Mouse (Mus musculus): ENCODE results near the gene Slc5a10. TPM values are rescaled to one million over a fixed set of nuclear protein-coding genes. Genes with fewer than 3 reads are reported as not detected.

Gene Slc5a10
- total RNA-seq, 2 experiments from 2014 or later = 0.23 to 5.6 TPM

DNA sequence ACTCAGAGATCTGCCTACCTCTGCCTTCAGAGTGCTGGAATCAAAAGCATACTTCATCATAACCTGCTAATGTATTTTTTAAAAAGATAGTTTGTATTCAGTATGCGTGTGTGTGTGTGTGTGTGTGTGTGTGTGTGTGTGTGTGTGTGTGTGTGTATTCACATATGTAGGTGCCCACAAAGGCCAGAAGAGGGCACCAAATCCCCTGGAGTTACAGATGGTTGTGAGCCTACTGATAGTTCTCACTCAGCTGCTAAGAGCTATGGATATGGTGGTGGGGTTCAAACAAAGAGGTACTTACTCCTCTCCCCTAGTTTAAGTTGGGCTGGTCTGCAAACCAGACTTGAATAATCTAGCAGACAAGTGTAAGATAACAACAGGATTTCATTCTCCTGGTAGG, 94.1 kb downstream of the Slc5a10 start:
- DNase-seq (ENCODE audit: low spot score in 2 of 2) = no peak

DNA sequence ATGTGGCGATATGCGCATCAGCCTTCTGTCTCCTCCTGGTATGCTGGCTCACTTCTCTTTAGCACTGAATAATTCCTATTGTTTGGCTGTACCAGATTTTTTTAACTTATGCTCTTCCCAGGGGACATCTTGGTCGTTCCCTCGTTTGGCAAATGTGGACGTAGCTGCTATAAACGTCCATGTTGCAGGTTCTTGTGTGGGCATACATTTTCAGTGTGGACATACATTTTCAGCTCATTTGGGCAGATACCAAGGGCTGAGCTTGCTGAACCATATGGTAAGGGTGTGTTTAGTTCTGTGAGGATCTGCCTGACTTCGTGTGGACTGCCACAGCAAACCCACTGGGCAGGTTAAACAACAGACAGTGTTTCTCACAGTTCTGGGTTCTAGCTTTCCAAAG, 95.5 kb downstream of the Slc5a10 start:
- DNase-seq (ENCODE audit: low spot score in 2 of 2) = no peak

Other genes starting within 250 kb of the Slc5a10 start
- 10 to 100 TPM; 65.8 to 68.6 TPM for gene Mfap4, start 235.4 kb downstream of the Slc5a10 start, total RNA-seq (2021)
- gene Mapk7, start 226.4 kb downstream of the Slc5a10 start, total RNA-seq (2021) = 10 to 100 TPM; 25.9 to 28.1 TPM
- 10 to 100 TPM; 21.3 to 25.4 TPM for gene B9d1, start 215.7 kb downstream of the Slc5a10 start, total RNA-seq (2021)
- gene Epn2, start 141.1 kb downstream of the Slc5a10 start, total RNA-seq (2021) = 10 to 100 TPM; 38.5 to 44.2 TPM
- 10 to 100 TPM in 1 of 2 experiments, 1 to 10 TPM in 1; 9.1 to 10.8 TPM for gene Grap, start 67.6 kb downstream of the Slc5a10 start, total RNA-seq (2021)
- 1 to 10 TPM; 1.7 to 2.9 TPM for gene Fam83g, start 36.7 kb downstream of the Slc5a10 start, total RNA-seq (2021)
- gene Prpsap2, start 41.3 kb upstream of the Slc5a10 start, total RNA-seq (2021) = 10 to 100 TPM; 33.6 to 39.8 TPM
- 10 to 100 TPM; 27.6 TPM for gene Ulk2, start 134.2 kb upstream of the Slc5a10 start, total RNA-seq (2021)
- gene Akap10, start 209.4 kb upstream of the Slc5a10 start, total RNA-seq (2021) = 10 to 100 TPM; 29.0 TPM
- 10 to 100 TPM; 16.3 to 22.4 TPM for gene Specc1, start 235.9 kb upstream of the Slc5a10 start, total RNA-seq (2021)